ENCODE assay signal across 19 mouse cellular contexts in the genomic region with DNA sequence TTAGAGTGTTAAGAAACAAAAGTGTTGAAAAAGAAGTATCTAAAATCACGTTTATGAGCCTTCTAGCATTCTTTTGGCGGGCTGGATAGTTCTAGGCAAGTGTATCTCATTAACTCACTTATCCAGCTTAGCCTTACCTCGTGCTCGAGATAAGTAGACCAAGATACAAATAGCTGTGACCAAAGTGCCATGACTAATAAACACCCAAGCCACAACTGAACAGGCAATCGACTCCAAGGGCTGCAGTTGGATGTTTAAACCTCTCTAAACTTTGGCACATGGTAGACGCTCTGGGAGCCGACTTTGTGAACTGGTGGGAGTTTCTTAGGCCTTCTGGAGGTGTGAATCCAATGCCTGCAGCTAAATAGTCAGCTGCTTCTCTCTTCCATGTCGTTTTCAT. TPM values are rescaled to one million over a fixed set of nuclear protein-coding genes. Genes with fewer than 3 reads are reported as not detected.
A peak's percentile ranks its signal among the peaks of the same experiment; 100 is the strongest.
DNase-seq lines count a peak whose midpoint lies in the region; ATAC-seq and TF ChIP-seq lines count a peak whose summit lies in the region.
"Had no signal": no experiment of that assay in that cellular context is flagged by ENCODE, and none has a peak within 500 bp of the region (broad histone marks: within the 10 kb centered on the region; RNA-seq: fewer than 3 reads in every experiment).

No protein-coding gene starts in this region.

- TF ChIP-seq CTCF in MEL (IDR thresholded peaks at IDR 0.05 in 2 of 3, conservative IDR thresholded peaks at IDR 0.05 in 1 of 3; ENCODE audit: control insufficient read depth in 1 of 3, insufficient read depth in 1 of 3, low read depth in 2 of 3, low read length in 3 of 3, poor library complexity in 1 of 3, severe bottlenecking in 1 of 3), result no peak
- TF ChIP-seq CTCF in intestine, postnatal 0 days (IDR thresholded peaks at IDR 0.05; ENCODE audit: low read depth), result no peak

- H3K9ac ChIP-seq in heart, embryonic 11.5 days (ENCODE audit: low read depth, low read length), result no peak overlapping the region
- peak overlapping the region; percentile 4 for H3K9ac ChIP-seq in MEL (ENCODE audit: control insufficient read depth, low read depth, low read length, poor library complexity, severe bottlenecking)
- no peak overlapping the region for H3K9ac ChIP-seq in intestine, postnatal 0 days (ENCODE audit: low read depth, low read length)
- H3K9ac ChIP-seq: hindbrain, embryonic 12.5 days had no signal

- no peaks in the 10 kb centered on the region for H3K4me1 ChIP-seq in heart, embryonic 11.5 days (ENCODE audit: control insufficient read depth, insufficient read depth, low read length)
- peaks cover 32 to 39% of the 10 kb centered on the region in 2 experiments for H3K4me1 ChIP-seq in MEL (ENCODE audit: control insufficient read depth in 1 of 2, insufficient read depth in 2 of 2, low read length in 2 of 2)
- H3K4me1 ChIP-seq in intestine, postnatal 0 days (replicated peaks; ENCODE audit: control insufficient read depth, insufficient read depth, low read length), result peaks cover under 1% of the 10 kb centered on the region
- H3K4me1 ChIP-seq: embryonic facial prominence, embryonic 10.5 days; hindbrain, embryonic 12.5 days had no signal

- peak; percentile 88 to 94 for TF ChIP-seq EP300 in MEL (IDR thresholded peaks at IDR 0.05; ENCODE audit: low read depth in 1 of 2, low read length in 2 of 2)

- peaks cover 26% of the 10 kb centered on the region for H3K79me2 ChIP-seq in MEL (ENCODE audit: control insufficient read depth, insufficient read depth, low read length, poor library complexity)

- DNase-seq in heart, adult 11 months, result peak; percentile 91
- peak; percentile 87 for DNase-seq in MEL (ENCODE audit: low read depth, low spot score)
- DNase-seq in lung, postnatal 4 days, result no peak
- DNase-seq in Muller cell, postnatal 12 days (ENCODE audit: inconsistent ontology term), result no peak
- DNase-seq: adrenal gland, adult 2 months; adrenal gland, postnatal 25 days; cerebellum, adult 18-20 months; cerebellum, adult 9-11 months; cerebellum, postnatal 36 days; gastrocnemius, postnatal 14 days; heart, postnatal 10 days; heart, postnatal 4 days had no signal

- no peak overlapping the region for H3K4me3 ChIP-seq in heart, embryonic 11.5 days (ENCODE audit: low read depth, low read length)
- H3K4me3 ChIP-seq in MEL (ENCODE audit: control insufficient read depth in 1 of 2, insufficient read depth in 1 of 2, low read depth in 2 of 2, low read length in 2 of 2), result no peak overlapping the region
- H3K4me3 ChIP-seq in intestine, postnatal 0 days (ENCODE audit: low read depth, low read length), result no peak overlapping the region
- H3K4me3 ChIP-seq: embryonic facial prominence, embryonic 10.5 days; hindbrain, embryonic 12.5 days had no signal

- H3K9me3 ChIP-seq in heart, embryonic 11.5 days (replicated peaks; ENCODE audit: control insufficient read depth, low read length), result no peaks in the 10 kb centered on the region
- H3K9me3 ChIP-seq in MEL (replicated peaks; ENCODE audit: insufficient read depth, low read length), result no peaks in the 10 kb centered on the region
- no peaks in the 10 kb centered on the region for H3K9me3 ChIP-seq in intestine, postnatal 0 days (ENCODE audit: control insufficient read depth)
- H3K9me3 ChIP-seq: embryonic facial prominence, embryonic 10.5 days; hindbrain, embryonic 12.5 days had no signal

- TF ChIP-seq RAD21 in MEL (IDR thresholded peaks at IDR 0.05; ENCODE audit: low read depth, low read length), result no peak

- TF ChIP-seq POLR2A in MEL (IDR thresholded peaks at IDR 0.05; ENCODE audit: control insufficient read depth in 1 of 2, insufficient read depth in 1 of 2, low read depth in 1 of 2, low read length in 2 of 2, poor library complexity in 1 of 2), result peak in 1 of 2 experiments; percentile 35; a peak in 1 of 4 replicates

- H3K36me3 ChIP-seq in heart, embryonic 11.5 days (ENCODE audit: control insufficient read depth, insufficient read depth, low read length), result no peaks in the 10 kb centered on the region
- H3K36me3 ChIP-seq in MEL (ENCODE audit: control insufficient read depth in 1 of 2, insufficient read depth in 2 of 2, low read length in 2 of 2), result peaks cover 7 to 86% of the 10 kb centered on the region in 2 experiments
- H3K36me3 ChIP-seq in intestine, postnatal 0 days (ENCODE audit: control insufficient read depth, insufficient read depth), result no peaks in the 10 kb centered on the region
- H3K36me3 ChIP-seq: embryonic facial prominence, embryonic 10.5 days; hindbrain, embryonic 12.5 days had no signal

- H3K4me2 ChIP-seq in heart, embryonic 11.5 days, result no peak overlapping the region
- H3K4me2 ChIP-seq in intestine, postnatal 0 days (replicated peaks; ENCODE audit: low read depth), result no peak overlapping the region
- H3K4me2 ChIP-seq: hindbrain, embryonic 12.5 days had no signal

- H3K27me3 ChIP-seq in heart, embryonic 11.5 days (ENCODE audit: control insufficient read depth, insufficient read depth, low read length), result no peaks in the 10 kb centered on the region
- no peaks in the 10 kb centered on the region for H3K27me3 ChIP-seq in MEL (ENCODE audit: control insufficient read depth in 1 of 2, insufficient read depth in 2 of 2, low read length in 2 of 2)
- no peaks in the 10 kb centered on the region for H3K27me3 ChIP-seq in intestine, postnatal 0 days (replicated peaks; ENCODE audit: control insufficient read depth, insufficient read depth, low read length)
- H3K27me3 ChIP-seq: hindbrain, embryonic 12.5 days had no signal

- ATAC-seq in heart, embryonic 11.5 days (replicated peaks; ENCODE audit: insufficient number of reproducible peaks, low FRiP score, low TSS enrichment), result no peak
- ATAC-seq in intestine, postnatal 0 days, result 0 out of 2 replicates have a peak, but pooled peaks have one; percentile 30
- ATAC-seq: forebrain, embryonic 14.5 days; hindbrain, embryonic 16.5 days; inflammation-experienced regulatory T-cells, adult 6 months had no signal

- WGBS in heart, embryonic 11.5 days (ENCODE audit: insufficient replicate concordance), result 62% methylated on average over 8 of the region's 8 CpGs
- WGBS in intestine, postnatal 0 days, result 34% methylated on average over 8 of the region's 8 CpGs

- H3K27ac ChIP-seq in heart, embryonic 11.5 days (ENCODE audit: low read depth, low read length), result no peak overlapping the region
- H3K27ac ChIP-seq in MEL (ENCODE audit: control insufficient read depth, low read depth, low read length), result peak overlapping the region; percentile 88
- peak overlapping the region; percentile 50; the same call in 1 of the 2 replicates for H3K27ac ChIP-seq in intestine, postnatal 0 days (ENCODE audit: low read depth, low read length)
- H3K27ac ChIP-seq: embryonic facial prominence, embryonic 10.5 days; hindbrain, embryonic 12.5 days had no signal

TF ChIP-seq in MEL, 35 proteins besides CTCF, POLR2A, EP300 and RAD21 (continues in another document):
- TF ChIP-seq MXI1 (IDR thresholded peaks at IDR 0.05; ENCODE audit: low read depth, low read length), result peak; percentile 84
- TF ChIP-seq TAL1 (IDR thresholded peaks at IDR 0.05; ENCODE audit: low read length), result no peak
- TF ChIP-seq HCFC1 (IDR thresholded peaks at IDR 0.05; ENCODE audit: low read depth, low read length), result 0 out of 2 replicates have a peak, but pooled peaks have one; percentile 28
- TF ChIP-seq ELF1 (IDR thresholded peaks at IDR 0.05; ENCODE audit: low read depth, low read length), result no peak
- TF ChIP-seq MYC (IDR thresholded peaks at IDR 0.05; ENCODE audit: low read depth, low read length), result peak; percentile 91
- TF ChIP-seq JUND (IDR thresholded peaks at IDR 0.05; ENCODE audit: low read depth, low read length), result 0 out of 2 replicates have a peak, but pooled peaks have one; percentile 61
- TF ChIP-seq E2F4 (IDR thresholded peaks at IDR 0.05; ENCODE audit: borderline replicate concordance, low read depth, low read length), result peak; percentile 87
- no peak for TF ChIP-seq ZNF384 (IDR thresholded peaks at IDR 0.05; ENCODE audit: low read depth, low read length)
- TF ChIP-seq CHD1 (IDR thresholded peaks at IDR 0.05; ENCODE audit: low read depth, low read length), result no peak
- TF ChIP-seq RCOR1 (IDR thresholded peaks at IDR 0.05; ENCODE audit: low read depth, low read length), result peak; percentile 82
- peak; percentile 38; the same call in 1 of the 2 replicates for TF ChIP-seq KAT2A (conservative IDR thresholded peaks at IDR 0.05; ENCODE audit: low read depth, low read length)
- no peak; the same call in 1 of the 2 replicates for TF ChIP-seq SMC3 (IDR thresholded peaks at IDR 0.05; ENCODE audit: low read depth, low read length)
- peak; percentile 91 for TF ChIP-seq SIN3A (IDR thresholded peaks at IDR 0.05; ENCODE audit: low read length)
- TF ChIP-seq USF1 (IDR thresholded peaks at IDR 0.05; ENCODE audit: low read depth, low read length), result no peak
- no peak for TF ChIP-seq UBTF (IDR thresholded peaks at IDR 0.05; ENCODE audit: borderline replicate concordance, insufficient read depth, low read depth, low read length)
- TF ChIP-seq ZC3H11A (IDR thresholded peaks at IDR 0.05; ENCODE audit: low read depth, low read length), result peak; percentile 16; the same call in 1 of the 2 replicates
- peak; percentile 10; the same call in 1 of the 2 replicates for TF ChIP-seq NELFE (IDR thresholded peaks at IDR 0.05; ENCODE audit: low read depth, low read length)
- no peak for TF ChIP-seq GABPA (IDR thresholded peaks at IDR 0.05; ENCODE audit: low read depth, low read length)
- peak; percentile 72; the same call in 1 of the 2 replicates for TF ChIP-seq MAFK (IDR thresholded peaks at IDR 0.05; ENCODE audit: borderline replicate concordance, low read depth, low read length)
- peak; percentile 96 for TF ChIP-seq MAX (IDR thresholded peaks at IDR 0.05; ENCODE audit: low read length)
- no peak; the same call in 1 of the 2 replicates for TF ChIP-seq TBP (IDR thresholded peaks at IDR 0.05; ENCODE audit: low read depth, low read length)
- TF ChIP-seq USF2 (IDR thresholded peaks at IDR 0.05; ENCODE audit: borderline replicate concordance in 1 of 2, insufficient read depth in 1 of 2, low read depth in 1 of 2, low read length in 2 of 2), result no peak
- TF ChIP-seq GATA1 (IDR thresholded peaks at IDR 0.05; ENCODE audit: low read depth, low read length), result peak; percentile 93
- TF ChIP-seq MAZ (IDR thresholded peaks at IDR 0.05; ENCODE audit: low read depth, low read length), result no peak; the same call in 1 of the 2 replicates
- no peak for TF ChIP-seq POLR2AphosphoS2 (IDR thresholded peaks at IDR 0.05; ENCODE audit: low read length)
- TF ChIP-seq NRF1 (IDR thresholded peaks at IDR 0.05; ENCODE audit: insufficient read depth, low read depth, low read length, poor library complexity, severe bottlenecking), result no peak

RNA-seq across cellular contexts. Expression of gene Dpp4, which starts 12.7 kb away (rescaled TPM):
- polyA plus RNA-seq in heart, embryonic 11.5 days (2014; fragmentation: Nextera tagmentation; extraction: Ambion mirVana), result 12.3 and 13.6 TPM in 2 replicates
- 40.4 and 46.7 TPM in 2 replicates for total RNA-seq in MEL (2012; rRNA removed)
- polyA plus RNA-seq in MEL (2012; ENCODE audit: insufficient read depth in 1 of 2, insufficient read length in 2 of 2, low read depth in 1 of 2, low replicate concordance in 2 of 2, missing spikeins in 1 of 2), result 10 to 100 TPM; 64.1 to 99.1 TPM
- 56.0 and 70.4 TPM in 2 replicates for polyA plus RNA-seq in intestine, postnatal 0 days (2015; fragmentation: Nextera tagmentation; extraction: Ambion mirVana)

Comparison
In these comparisons a context has a peak if more than half of its experiments do, and no peak if none do; other contexts are left out.
1. DNase-seq: peak in heart, adult 11 months (single experiment) and MEL (single experiment); none in lung, postnatal 4 days (0 of 2) and Muller cell, postnatal 12 days (single experiment).